Mouse (Mus musculus): Measurements from ENCODE around the gene Adck2. TPM values are rescaled to one million over a fixed set of nuclear protein-coding genes. Genes with fewer than 3 reads are reported as not detected.

Gene Adck2
- total RNA-seq, 2 experiments from 2014 or later, result 3.9 to 6.9 TPM

DNA sequence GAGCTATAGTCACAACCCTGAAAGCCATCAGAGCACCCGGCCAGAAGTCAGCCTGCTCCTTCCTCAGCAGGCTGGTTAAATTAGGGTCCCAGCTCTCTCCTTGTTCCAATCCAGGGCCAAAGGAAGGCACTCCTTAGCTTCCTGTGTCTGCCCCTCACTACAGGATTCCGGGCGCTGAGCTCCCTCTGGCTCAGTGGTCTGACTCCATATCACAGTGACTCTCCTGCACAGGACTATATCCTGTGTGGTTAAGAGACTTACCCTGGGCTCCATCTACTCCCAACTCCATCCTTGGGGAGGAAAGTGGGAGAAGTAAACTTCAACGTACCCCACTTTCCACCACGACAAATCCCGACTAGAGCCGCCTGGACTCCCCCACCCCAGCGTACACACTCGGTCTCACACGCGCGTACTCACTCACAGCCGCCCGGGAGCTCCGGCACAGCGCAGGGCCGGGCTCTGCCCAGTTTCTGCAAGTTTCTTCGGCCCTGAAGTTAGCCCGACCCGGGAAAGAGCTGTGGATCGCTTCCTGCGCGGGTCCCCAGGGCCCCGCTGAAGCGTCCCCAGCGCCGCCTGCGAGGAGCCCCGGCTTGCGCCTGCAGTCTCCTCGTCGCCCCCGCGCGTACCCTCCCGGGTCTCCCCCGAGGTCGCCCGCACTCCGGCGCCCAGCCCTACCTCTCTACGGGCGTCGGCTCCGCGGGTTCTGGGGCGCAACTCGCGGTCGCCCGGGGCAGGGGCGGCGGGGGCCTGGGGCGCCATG is 16.6 kb upstream of the Adck2 start:
- peak in 1 of 2 experiments; percentile 55 for DNase-seq
- intact Hi-C loops (cut with DNase I), result no loop called here

DNA sequence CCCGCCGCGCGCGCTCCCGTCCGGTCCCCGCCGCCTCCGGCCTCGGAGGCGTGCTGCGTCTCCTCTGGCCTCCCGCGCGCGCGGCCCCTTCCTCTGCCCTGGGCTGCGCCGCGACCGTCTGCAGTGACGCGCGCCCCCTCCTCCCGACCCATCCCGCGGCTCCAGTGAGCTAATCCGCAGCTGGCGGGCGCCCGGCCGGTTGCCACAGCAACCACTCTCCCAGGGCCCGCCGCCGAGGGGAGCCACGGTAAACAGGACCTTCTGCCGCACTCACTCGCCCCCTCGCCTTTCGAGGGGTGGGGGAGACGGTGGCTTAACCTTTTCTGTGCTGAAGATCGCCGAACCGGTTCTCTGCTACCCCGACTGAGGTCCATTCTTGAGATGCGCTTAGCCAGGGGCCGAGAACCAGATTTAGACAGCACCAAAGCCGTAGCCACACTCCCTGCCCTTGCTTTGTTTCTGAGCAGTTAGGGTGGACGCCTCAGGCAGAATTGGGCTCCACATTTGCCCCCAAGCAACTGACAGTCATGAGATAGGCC is 15.9 kb upstream of the Adck2 start, which contains the start of gene Dennd2a:
Dennd2a (minus strand) TSS at position 145 of the 539 bp plus-strand sequence.
- intact Hi-C loops (cut with DNase I), result no loop called here
- DNase-seq, result peak; percentile 71 to 81

DNA sequence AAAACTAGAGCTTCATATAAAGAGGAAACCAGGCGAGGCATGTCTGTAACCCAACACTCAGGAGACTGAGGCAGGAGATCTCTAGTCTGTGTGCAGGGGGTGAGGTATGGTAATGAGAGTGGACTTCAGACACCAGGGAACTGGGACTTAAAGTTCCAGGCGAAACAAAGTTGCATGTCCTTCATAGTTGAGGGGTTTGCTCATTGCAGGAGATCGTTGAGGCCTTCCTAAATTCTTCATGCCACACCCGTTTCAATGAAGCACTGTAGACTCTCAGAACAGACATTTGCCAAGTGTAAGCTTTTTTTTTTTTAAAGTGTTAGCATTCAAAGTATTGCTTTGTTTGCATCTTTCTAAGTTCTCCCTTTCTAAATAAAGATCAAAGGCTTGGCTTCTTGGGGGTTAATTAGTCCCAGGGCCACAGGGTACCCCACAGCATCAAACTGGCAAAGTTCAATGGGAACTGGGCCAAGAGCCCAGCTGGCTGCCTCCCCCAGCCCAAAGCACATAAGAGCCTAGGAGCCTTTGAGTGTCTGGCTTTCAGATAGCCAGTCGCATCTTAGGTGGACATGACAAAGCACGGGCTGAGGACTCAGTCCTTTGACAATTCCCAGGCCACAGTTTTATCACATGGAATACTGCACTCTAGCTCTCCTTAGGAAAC is 14.3 kb upstream of the Adck2 start:
- intact Hi-C loops (cut with DNase I), result no loop called here

DNA sequence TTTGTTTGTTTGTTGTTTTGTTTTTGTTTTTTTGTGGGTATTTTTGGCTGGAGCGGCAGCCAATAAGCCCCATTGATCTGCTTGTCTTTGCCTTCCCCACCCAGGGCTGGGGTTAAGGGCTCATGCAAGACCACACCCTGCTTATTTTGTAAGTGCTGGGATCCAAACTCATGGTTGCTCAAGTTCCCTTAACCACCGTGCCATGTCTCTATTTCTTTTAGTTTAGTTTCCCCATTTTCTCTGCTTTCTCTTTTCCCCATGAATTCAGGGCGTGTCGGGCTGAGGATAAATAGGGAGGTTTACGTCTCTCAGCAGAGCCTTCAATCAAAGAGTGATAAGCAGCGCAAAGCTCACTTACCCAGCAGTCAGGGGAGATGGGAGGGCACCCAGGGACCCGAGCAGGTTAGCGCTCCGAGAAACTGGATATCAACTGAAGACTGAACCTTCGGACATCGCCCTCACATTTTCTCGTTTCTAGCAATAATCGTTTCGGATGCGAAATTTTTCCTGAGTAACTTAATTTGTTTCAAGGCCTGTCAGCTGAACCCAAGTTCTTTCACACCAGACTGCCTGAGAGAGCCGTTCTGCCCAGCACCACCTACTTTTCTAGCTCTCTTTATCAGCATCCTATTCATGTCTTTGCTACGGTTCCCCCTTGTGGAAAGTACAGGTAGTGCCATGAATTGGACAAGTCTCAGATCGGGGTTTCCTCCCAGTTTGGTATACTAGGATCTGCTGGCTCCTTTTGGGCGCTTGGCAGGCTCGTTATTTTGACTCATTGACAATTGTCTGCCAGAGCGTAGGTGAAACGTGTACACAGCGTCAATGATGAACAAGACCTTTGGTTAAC is 11.3 kb upstream of the Adck2 start:
- peak in 1 of 2 experiments; percentile 68 for DNase-seq
- intact Hi-C loops (cut with DNase I), result loop anchor here (1.0 kb wide), 1 partner anchor 99 kb away; no protein-coding TSS in a partner anchor

More for the DNA sequence above, 14.3 kb upstream of the Adck2 start:
- DNase-seq, result no peak

DNA sequence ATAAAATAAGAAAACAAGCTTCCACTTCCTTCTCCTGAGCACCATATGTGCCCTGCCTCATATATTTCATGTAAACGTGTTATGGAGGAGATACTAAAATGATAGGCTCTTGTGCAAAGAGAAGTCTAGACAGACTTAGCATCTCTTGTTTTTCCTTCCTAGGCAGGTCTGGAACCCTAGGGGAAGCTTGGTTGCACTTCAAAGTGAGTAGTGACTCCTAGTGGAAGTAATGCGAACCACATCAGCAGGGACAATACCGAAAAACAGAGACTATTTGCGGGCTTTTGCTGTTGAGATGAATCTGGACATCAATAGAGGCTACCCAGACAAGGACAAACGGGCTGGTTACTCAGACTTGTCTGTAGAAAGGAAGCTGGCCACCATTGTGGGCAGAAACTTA is 6.1 kb upstream of the Adck2 start:
- DNase-seq, result no peak
- intact Hi-C loops (cut with DNase I), result no loop called here

DNA sequence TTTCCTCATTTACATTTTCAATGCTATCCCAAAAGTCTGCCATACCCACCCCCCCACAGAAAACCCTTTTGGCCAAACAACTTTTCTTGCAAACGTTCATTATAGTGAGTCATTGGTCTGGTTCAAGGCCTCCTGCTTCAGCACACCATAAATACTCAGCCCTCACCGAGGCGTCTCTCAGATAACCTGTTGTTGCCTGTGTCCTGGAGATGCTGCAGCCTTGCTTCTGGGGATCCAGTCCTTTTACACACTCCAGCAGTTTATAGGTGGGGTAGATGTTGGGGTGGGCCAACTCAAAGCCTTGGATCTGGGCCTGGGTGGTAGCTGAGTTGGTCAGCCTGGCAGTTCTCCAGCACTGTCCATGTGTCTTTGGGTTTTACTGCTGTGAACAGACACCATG is 3.2 kb upstream of the Adck2 start:
- DNase-seq, result no peak
- intact Hi-C loops (cut with DNase I), result no loop called here

DNA sequence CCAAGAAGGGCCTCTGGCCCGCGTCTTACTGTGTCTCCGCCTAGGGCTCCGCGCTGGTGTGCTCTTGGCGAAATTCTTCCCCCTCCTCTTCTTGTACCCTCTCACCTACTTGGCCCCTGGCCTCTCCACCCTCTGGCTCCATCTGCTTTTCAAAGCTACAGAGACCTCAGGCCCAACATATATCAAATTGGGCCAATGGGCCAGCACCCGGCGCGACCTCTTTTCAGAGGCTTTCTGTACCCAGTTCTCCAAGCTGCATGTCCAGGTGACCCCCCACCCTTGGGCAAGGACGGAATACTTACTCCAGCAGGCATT is 839 bp downstream of the Adck2 start:
- intact Hi-C loops (cut with DNase I), result no loop called here
- DNase-seq, result no peak

DNA sequence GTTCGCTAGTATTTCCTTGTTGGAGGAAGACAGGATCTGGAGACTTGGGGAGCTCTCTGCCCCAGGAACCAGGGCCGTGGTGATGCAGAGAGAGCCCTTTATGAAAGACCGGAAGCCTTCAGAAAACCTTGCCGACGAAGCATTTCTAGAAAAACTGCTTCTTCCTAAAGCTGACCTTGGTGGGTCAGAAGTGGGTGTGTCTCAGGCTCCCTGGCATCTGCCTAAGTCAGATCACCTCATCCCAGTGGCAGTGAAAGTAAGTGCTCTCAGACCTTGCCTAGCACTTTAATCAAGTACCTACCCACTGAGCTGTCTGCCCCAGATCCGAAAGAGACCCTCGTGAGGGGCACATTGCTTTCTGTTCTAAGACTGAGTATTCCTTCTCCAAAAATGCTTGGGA is 1.3 kb downstream of the Adck2 start:
- no peak for DNase-seq
- intact Hi-C loops (cut with DNase I), result no loop called here

DNA sequence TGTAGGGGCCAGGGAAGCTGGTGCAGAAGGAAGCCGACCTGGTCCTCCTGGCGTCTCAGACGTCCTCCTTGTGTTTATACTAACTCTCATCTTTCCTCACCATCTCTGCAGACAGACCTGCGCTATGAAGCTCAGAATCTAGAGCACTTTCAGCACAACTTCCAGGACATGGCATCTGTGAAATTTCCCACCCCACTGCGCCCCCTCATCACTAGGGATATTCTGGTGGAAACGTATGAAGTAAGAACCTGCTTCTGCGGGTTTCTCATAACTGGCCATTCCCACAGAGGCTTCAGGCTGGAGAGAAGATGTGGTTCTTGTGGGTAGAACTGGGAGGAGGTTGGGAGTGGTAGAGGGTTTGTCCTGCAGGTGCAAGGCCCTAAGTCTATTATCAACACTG is 5.9 kb downstream of the Adck2 start:
- intact Hi-C loops (cut with DNase I), result no loop called here

DNA sequence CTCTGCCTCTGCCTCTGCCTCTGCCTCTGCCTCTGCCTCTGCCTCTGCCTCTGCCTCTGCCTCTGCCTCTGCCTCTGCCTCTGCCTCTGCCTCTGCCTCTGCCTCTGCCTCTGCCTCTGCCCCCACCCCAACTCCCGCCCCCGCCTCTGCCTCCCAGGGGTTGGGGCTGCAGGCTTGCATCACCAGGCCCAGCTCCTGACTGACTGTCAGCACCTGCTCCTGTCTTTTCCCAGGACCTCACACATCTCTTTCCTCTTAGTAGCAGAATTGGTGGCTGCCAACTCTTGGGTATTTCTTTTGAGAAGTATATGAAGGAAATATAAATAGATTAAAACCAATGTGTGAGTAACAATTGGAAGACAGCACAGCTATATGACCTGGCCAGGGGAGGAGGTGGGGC is 6.9 kb downstream of the Adck2 start:
- intact Hi-C loops (cut with DNase I), result no loop called here
- no peak for DNase-seq

More for the DNA sequence above, 5.9 kb downstream of the Adck2 start:
- DNase-seq, result no peak

DNA sequence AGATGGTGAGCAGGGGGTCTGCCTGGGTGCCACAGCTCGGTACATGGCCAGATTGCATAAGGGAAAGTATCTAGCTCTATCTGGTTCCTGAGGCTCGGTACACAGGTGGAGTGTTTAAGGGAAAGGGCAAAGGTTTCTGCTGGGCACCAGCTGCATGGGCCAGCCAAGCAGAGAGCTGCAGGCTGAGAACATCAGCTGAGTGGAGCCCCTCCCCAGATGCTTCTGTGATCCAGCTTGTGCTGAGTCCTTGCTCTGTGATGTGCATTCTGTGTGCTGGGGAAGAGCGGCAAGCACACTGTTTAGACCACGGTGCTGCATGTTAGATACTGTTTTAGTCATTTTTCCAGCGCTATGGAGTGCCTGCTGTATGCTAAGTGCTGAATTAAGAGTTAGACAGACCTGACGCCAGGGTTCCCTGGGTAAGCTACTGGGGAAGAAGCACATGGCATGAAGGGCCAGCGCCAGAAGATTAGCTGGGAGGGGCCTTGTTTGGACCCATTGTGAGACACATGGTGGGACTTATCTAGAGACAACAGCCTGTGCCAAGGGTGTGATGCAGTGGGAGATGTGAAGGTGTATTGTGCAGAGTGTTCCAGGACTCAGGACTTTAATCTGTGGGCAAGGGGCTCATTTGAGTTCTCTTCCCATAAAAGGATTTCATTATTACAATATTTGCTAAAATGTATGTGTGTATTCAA is 7.6 kb downstream of the Adck2 start:
- intact Hi-C loops (cut with DNase I), result no loop called here
- DNase-seq, result no peak

DNA sequence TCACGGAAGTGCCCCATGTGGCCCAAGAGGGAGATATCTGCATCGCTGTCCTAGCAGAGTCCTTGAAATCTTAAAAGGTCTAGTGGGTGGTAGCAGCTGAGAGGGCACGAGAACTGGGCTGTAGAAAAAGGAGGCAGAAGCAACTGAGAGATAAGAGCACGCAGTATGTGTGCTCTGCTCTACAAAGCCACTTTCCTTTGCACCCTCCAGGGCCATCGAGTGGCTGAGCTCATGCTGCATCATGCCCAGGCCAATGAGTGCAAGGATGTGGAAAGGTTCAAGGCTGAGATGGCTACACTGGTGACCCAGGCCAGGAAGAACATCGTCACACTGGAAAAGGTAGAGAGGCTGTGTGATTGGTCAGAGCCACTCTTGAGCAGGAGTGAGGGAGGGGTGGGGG is 11.8 kb downstream of the Adck2 start, which contains the start of gene Gm42420:
Gm42420 (plus strand) TSS at position 237 of the 400 bp plus-strand sequence.
- DNase-seq, result no peak
- intact Hi-C loops (cut with DNase I), result no loop called here

DNA sequence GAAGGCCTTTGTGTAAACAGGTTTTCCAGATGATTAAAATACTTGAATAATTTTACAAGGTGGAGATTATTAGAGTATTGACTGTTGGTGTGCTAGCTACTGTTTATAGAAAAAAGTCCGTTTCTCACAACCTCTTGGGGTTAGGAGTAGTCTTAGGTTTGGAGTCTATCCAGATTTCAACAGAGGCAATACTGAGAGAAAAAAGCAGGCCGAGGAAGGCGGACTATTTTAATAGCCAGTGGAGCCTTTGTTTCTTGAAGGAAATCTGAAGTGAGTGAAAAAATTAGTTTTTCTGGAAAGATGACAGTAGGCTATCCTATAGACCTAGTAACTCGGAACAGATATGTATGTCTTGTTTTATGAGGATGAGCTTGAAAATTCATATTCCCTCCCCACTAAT is 17.8 kb downstream of the Adck2 start:
- intact Hi-C loops (cut with DNase I), result no loop called here

DNA sequence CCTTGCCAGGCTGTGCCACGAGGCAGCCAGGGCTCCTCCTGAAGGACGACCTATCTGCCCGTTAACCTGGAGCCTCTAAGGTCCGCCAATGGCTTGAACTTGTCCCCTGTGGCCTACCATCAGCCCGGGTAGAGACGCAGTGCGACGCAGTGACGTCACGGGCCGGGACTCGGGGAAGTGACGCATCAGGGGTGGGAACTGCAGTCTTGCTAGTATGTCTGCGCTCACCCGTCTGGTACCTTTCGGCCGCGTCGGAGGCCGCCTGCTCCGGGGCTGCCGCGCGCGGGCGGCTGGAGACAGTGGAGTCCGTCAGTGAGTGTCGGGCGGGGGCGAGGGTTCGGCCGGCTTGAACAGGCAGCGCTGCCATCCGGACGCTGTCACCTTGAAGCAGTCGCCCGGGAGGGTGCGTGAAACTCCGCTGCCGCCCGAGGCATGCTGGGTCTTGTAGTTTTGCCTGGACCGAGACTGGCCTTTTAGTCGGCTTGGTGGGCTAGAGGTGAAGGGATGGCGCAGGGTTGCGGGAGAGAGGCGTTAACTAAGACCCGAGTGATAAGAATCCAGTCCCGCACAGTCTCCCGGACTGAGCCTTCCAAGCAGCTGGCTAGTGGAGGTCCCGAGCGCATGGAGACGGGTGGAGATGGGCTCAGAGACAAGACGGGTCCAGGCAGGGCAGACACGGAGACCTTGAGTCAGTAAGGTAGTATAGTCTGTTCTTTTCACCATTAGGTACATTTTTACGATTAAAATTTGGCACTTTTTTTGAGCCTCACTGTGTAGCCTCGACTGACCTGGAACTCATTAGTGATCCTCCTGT is 18.9 kb downstream of the Adck2 start, which contains the start of gene Ndufb2:
Ndufb2 (plus strand) TSS at position 174 of the 814 bp plus-strand sequence.
- intact Hi-C loops (cut with DNase I), result no loop called here

More for the DNA sequence above, 17.8 kb downstream of the Adck2 start:
- no peak for DNase-seq

DNA sequence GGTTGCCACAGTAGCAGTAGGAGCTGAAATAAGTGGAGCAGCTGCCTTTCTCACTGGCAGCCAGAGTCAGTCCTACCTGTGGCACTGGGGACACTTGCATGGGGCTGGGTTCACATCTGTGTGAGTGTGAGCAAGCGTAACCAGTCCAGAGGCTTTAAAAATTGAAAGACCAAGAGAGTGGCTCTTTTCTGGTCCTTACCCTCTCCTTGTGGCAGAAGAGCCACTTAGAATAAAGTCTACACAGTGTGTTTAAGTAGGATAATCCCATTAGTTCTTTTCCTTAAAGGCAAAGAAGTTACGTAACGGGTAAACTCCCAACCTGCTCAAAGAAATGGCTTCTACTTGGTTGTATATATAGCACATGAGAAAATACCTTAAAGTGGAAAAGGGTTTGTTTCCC is 27.2 kb downstream of the Adck2 start:
- intact Hi-C loops (cut with DNase I), result no loop called here
- no peak for DNase-seq

More for the DNA sequence above, 18.9 kb downstream of the Adck2 start, which contains the start of gene Ndufb2:
- DNase-seq, result peak; percentile 88 to 96

DNA sequence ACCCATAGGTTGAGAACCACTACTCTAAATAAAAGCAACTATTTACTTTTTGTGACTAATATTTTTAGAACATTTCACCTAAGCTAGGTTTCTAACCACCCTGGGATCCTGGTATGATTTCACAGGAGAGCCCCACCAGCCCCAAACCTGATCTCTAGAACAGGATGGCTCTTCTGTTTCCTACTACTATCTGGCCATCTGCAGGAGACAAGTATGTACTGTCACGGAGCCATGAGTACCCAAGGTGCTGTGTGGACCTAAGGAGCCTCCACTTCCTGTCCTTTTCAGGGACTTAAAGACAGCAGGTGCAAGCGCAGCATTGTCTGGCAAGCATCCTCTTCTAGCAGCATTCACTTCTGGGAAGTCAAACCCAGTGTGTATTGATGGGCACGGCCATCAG is 28.2 kb downstream of the Adck2 start:
- intact Hi-C loops (cut with DNase I), result no loop called here
- DNase-seq, result no peak

DNA sequence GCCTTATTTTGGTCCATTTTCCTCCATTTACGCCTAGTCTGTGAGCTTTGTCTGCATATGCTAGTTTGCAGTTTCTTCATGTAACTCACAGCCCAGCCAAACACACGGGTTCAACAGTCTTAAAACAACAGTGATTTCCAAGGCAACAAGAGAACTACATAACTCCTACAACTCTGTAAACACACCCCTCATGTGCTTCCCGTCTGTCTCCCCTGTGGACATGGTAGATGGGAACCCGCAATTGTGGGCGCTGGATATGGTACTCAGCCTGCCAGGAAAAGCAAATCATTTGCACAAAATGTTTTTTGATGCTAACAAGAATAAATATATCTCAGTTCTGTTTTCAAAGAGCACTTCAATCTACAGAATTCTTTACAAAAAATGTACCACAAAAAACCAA is 30.9 kb downstream of the Adck2 start:
- intact Hi-C loops (cut with DNase I), result no loop called here
- DNase-seq, result no peak

DNA sequence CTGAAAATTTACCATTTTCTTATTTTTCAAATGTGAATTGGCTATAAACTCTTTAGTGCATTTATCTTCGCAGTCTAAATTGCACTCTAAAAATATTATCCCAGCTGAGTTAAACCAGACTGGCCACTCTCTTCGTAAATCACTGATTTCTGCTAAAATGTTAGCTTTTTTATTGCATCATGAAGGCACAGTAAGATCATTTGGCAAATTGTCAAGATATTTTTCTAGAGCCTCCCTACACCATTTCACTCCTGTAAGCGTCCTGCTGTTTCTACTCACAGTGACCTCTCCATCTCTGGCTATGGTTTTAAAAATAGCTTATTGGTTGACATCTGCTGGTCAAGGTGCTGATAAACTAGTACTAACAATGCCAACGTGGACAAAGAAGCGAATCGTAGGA is 32.4 kb downstream of the Adck2 start:
- no peak for DNase-seq
- intact Hi-C loops (cut with DNase I), result no loop called here

DNA sequence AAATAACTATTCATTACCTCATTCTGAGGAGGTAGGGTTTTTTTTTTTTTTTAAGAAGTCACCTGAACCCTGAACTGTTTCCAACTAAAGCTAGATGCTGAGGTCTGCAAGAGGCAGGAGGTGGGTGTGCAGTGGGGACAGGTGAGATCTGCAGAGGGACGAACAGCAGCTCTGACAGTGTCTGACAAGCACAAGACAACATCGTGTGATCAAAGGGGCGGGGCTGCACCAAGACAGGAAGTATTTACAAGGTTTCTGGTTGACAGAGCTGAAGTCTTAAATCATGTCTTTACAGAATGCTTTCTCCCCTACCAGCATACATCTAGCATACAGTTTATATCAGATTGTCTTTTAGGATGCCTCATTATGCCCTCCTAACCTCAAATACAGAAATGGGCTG is 33.2 kb downstream of the Adck2 start:
- no peak for DNase-seq

More for the DNA sequence above, 33.2 kb downstream of the Adck2 start:
- intact Hi-C loops (cut with DNase I), result no loop called here
